Mouse (Mus musculus) heart, postnatal 4 days (tissue): ENCODE data around the gene Ddx52. TPM values are rescaled to one million over a fixed set of nuclear protein-coding genes. Genes with fewer than 3 reads are reported as not detected.

Source experiments
- DNase-seq: peaks from one replicate; pipeline ENCODE4 v3.0.0; 2021
- total RNA-seq, 2 experiments: library from RNA; stranded (reverse); gene quantifications; 2 replicates each; pipeline ENCODE4 v1.2.3; 2021

Gene Ddx52
- total RNA-seq, 2 experiments from 2014 or later: 13.4 to 14.0 TPM

- no peak for DNase-seq
These were observed 27.2 kb downstream of the Ddx52 start for GRCm38 (mm10) chr11:83969040-83969439.

GRCm38 (mm10) chr11:83974561-83975346, 32.9 kb downstream of the Ddx52 start:
- no peak for DNase-seq

- no peak for DNase-seq
These were observed 33.6 kb downstream of the Ddx52 start for GRCm38 (mm10) chr11:83975488-83975887.

- no peak for DNase-seq
These were observed 34.5 kb downstream of the Ddx52 start for GRCm38 (mm10) chr11:83976236-83976977.

GRCm38 (mm10) chr11:83977810-83978209, 35.9 kb downstream of the Ddx52 start:
- DNase-seq: no peak

GRCm38 (mm10) chr11:83979992-83980391, 38.1 kb downstream of the Ddx52 start:
- DNase-seq: no peak

- DNase-seq: no peak
These were observed 39.5 kb downstream of the Ddx52 start for GRCm38 (mm10) chr11:83981338-83981737.

GRCm38 (mm10) chr11:83991701-83992100, 49.8 kb downstream of the Ddx52 start:
- DNase-seq: no peak

GRCm38 (mm10) chr11:83993428-83993827, 51.6 kb downstream of the Ddx52 start:
- peak; percentile 21 for DNase-seq

GRCm38 (mm10) chr11:83994481-83994880, 52.6 kb downstream of the Ddx52 start:
- DNase-seq: no peak

GRCm38 (mm10) chr11:83995535-83995950, 53.7 kb downstream of the Ddx52 start:
- no peak for DNase-seq

GRCm38 (mm10) chr11:83997171-83997868, 55.5 kb downstream of the Ddx52 start:
- DNase-seq: no peak

- DNase-seq: no peak
These were observed 57.1 kb downstream of the Ddx52 start for GRCm38 (mm10) chr11:83998993-83999392.

- DNase-seq: no peak
These were observed 57.6 kb downstream of the Ddx52 start for GRCm38 (mm10) chr11:83999411-83999915.

GRCm38 (mm10) chr11:84001257-84001656, 59.4 kb downstream of the Ddx52 start:
- DNase-seq: no peak

GRCm38 (mm10) chr11:84003986-84004385, 62.1 kb downstream of the Ddx52 start:
- no peak for DNase-seq

GRCm38 (mm10) chr11:84009001-84009400, 67.1 kb downstream of the Ddx52 start:
- DNase-seq: no peak

GRCm38 (mm10) chr11:84010411-84010810, 68.5 kb downstream of the Ddx52 start:
- no peak for DNase-seq

GRCm38 (mm10) chr11:84011050-84011449, 69.2 kb downstream of the Ddx52 start:
- no peak for DNase-seq

GRCm38 (mm10) chr11:84011576-84011975, 69.7 kb downstream of the Ddx52 start:
- no peak for DNase-seq
